In genomic region chr16:45837541-45838342, GRCm38 (mm10) we compare ENCODE assay signal across 8 mouse cellular contexts.
DNase-seq lines count a peak whose midpoint lies in the region; ATAC-seq lines count a peak whose summit lies in the region.
"Had no signal": no experiment of that assay in that cellular context is flagged by ENCODE, and none has a peak within 500 bp of the region (broad histone marks: within the 10 kb centered on the region; RNA-seq: fewer than 3 reads in every experiment).

No protein-coding gene starts in this region.

- H3K36me3 ChIP-seq in intestine, embryonic 14.5 days (ENCODE audit: control insufficient read depth, insufficient read depth, low read length): no peaks in the 10 kb centered on the region
- no peaks in the 10 kb centered on the region for H3K36me3 ChIP-seq in midbrain, embryonic 10.5 days
- H3K36me3 ChIP-seq: midbrain, embryonic 12.5 days had no signal

- no peak overlapping the region for H3K4me3 ChIP-seq in intestine, embryonic 14.5 days (ENCODE audit: low read depth, low read length)
- no peak overlapping the region for H3K4me3 ChIP-seq in midbrain, embryonic 10.5 days
- H3K4me3 ChIP-seq: midbrain, embryonic 12.5 days had no signal

- no peaks in the 10 kb centered on the region for H3K9me3 ChIP-seq in intestine, embryonic 14.5 days (ENCODE audit: control insufficient read depth, low read length)
- H3K9me3 ChIP-seq in midbrain, embryonic 10.5 days (replicated peaks): no peaks in the 10 kb centered on the region
- H3K9me3 ChIP-seq: midbrain, embryonic 12.5 days had no signal

- peaks cover 56% of the 10 kb centered on the region for H3K4me1 ChIP-seq in intestine, embryonic 14.5 days (replicated peaks; ENCODE audit: control insufficient read depth, insufficient read depth, low read length)
- peaks cover 27% of the 10 kb centered on the region for H3K4me1 ChIP-seq in midbrain, embryonic 10.5 days

- peak overlapping the region; percentile 59; the same call in 1 of the 2 replicates for H3K27ac ChIP-seq in intestine, embryonic 14.5 days (ENCODE audit: low read depth)
- no peak overlapping the region for H3K27ac ChIP-seq in midbrain, embryonic 10.5 days (replicated peaks)
- H3K27ac ChIP-seq: midbrain, embryonic 12.5 days had no signal

- DNase-seq in adipocyte (ENCODE audit: low spot score): peak; percentile 27
- DNase-seq in intestine, embryonic 14.5 days (ENCODE audit: low spot score): no peak
- DNase-seq in lung, postnatal 25 days (ENCODE audit: low spot score): peak; percentile 84
- DNase-seq in midbrain, embryonic 10.5 days (ENCODE audit: low spot score): no peak
- DNase-seq in c-Kit-positive CD71-positive TER-119-positive erythroid progenitor cells, embryonic 14.5 days (ENCODE audit: low spot score): no peak
- no peak for DNase-seq in natural killer cell, adult 2 months (ENCODE audit: low spot score in 2 of 2)

- peak; percentile 91 for ATAC-seq in common myeloid progenitor, adult 5-6 weeks (replicated peaks; ENCODE audit: low read depth, poor library complexity, severe bottlenecking)
- no peak; the same call in 1 of the 2 replicates for ATAC-seq in intestine, embryonic 14.5 days (replicated peaks; ENCODE audit: low FRiP score, low TSS enrichment, low read depth)

- no peak overlapping the region for H3K9ac ChIP-seq in intestine, embryonic 14.5 days (ENCODE audit: low read length)
- H3K9ac ChIP-seq: midbrain, embryonic 12.5 days had no signal

- 49% methylated on average over 5 of the region's 5 CpGs for WGBS in intestine, embryonic 14.5 days
- 87% methylated on average over 5 of the region's 5 CpGs for WGBS in midbrain, embryonic 10.5 days

- no peak overlapping the region for H3K4me2 ChIP-seq in intestine, embryonic 14.5 days (ENCODE audit: low read length)
- H3K4me2 ChIP-seq: midbrain, embryonic 12.5 days had no signal

- H3K27me3 ChIP-seq in intestine, embryonic 14.5 days (replicated peaks; ENCODE audit: control insufficient read depth, insufficient read depth, low read length): no peaks in the 10 kb centered on the region
- H3K27me3 ChIP-seq in midbrain, embryonic 10.5 days (ENCODE audit: low read depth, poor library complexity, severe bottlenecking): no peaks in the 10 kb centered on the region
- H3K27me3 ChIP-seq: midbrain, embryonic 12.5 days had no signal

Comparison
In these comparisons a context has a peak if more than half of its experiments do, and no peak if none do; other contexts are left out.
1. DNase-seq: peak in adipocyte (single experiment) and lung, postnatal 25 days (single experiment); none in intestine, embryonic 14.5 days (single experiment), midbrain, embryonic 10.5 days (single experiment), c-Kit-positive CD71-positive TER-119-positive erythroid progenitor cells, embryonic 14.5 days (single experiment) and natural killer cell, adult 2 months (0 of 2).